Mouse (Mus musculus): ENCODE measurements around the gene Insc. TPM values are rescaled to one million over a fixed set of nuclear protein-coding genes. Genes with fewer than 3 reads are reported as not detected.

Gene Insc
- polyA plus RNA-seq, 1 experiment from 2014 or later, result 1.9 TPM

GRCm38 (mm10) chr7:114794400-114794799 is 50.9 kb downstream of the Insc start:
- WGBS, result 94% methylated on average over 2 of the region's 2 CpGs
- ATAC-seq, result no peak
- H3K4me1 ChIP-seq (ENCODE audit: control insufficient read depth, insufficient read depth, low read length), result no peaks in the 10 kb centered on the region

GRCm38 (mm10) chr7:114802576-114802975 is 59.1 kb downstream of the Insc start:
- ATAC-seq (0 out of 2 replicates have a peak, but pooled peaks have one; percentile 10), DNase-seq (ENCODE audit: low spot score) (peak; percentile 48)
- no peak overlapping the region for H3K4me3 ChIP-seq (ENCODE audit: low read depth, low read length)
- no peaks in the 10 kb centered on the region for H3K9me3 ChIP-seq (replicated peaks; ENCODE audit: control insufficient read depth, low read length)
- H3K27me3 ChIP-seq (replicated peaks; ENCODE audit: control insufficient read depth, insufficient read depth, low read length), result no peaks in the 10 kb centered on the region
- H3K36me3 ChIP-seq (ENCODE audit: control insufficient read depth, insufficient read depth, low read length), result no peaks in the 10 kb centered on the region
- WGBS, result 62% methylated on average over 8 of the region's 8 CpGs
- no peak overlapping the region for H3K4me2 ChIP-seq (ENCODE audit: low read length)
- no peaks in the 10 kb centered on the region for H3K4me1 ChIP-seq (ENCODE audit: control insufficient read depth, insufficient read depth, low read length)
- no peak overlapping the region for H3K27ac ChIP-seq (ENCODE audit: low read depth, low read length)
- H3K9ac ChIP-seq (ENCODE audit: low read length), result no peak overlapping the region

More at GRCm38 (mm10) chr7:114794400-114794799, 50.9 kb downstream of the Insc start:
- Histone ChIP-seq H3K27ac (ENCODE audit: low read depth, low read length) (no peak overlapping the region), H3K27me3 (replicated peaks; ENCODE audit: control insufficient read depth, insufficient read depth, low read length) (no peaks in the 10 kb centered on the region), H3K4me3 (ENCODE audit: low read depth, low read length) (no peak overlapping the region), H3K9me3 (replicated peaks; ENCODE audit: control insufficient read depth, low read length) (no peaks in the 10 kb centered on the region), H3K9ac (ENCODE audit: low read length) (no peak overlapping the region), H3K36me3 (ENCODE audit: control insufficient read depth, insufficient read depth, low read length) (no peaks in the 10 kb centered on the region), H3K4me2 (ENCODE audit: low read length) (no peak overlapping the region)
- no peak for DNase-seq (ENCODE audit: low spot score)

GRCm38 (mm10) chr7:114805311-114805710 is 61.8 kb downstream of the Insc start:
- WGBS, result 91% methylated on average over 2 of the region's 2 CpGs
- H3K9me3 ChIP-seq (replicated peaks; ENCODE audit: control insufficient read depth, low read length), result no peaks in the 10 kb centered on the region
- no peak for DNase-seq (ENCODE audit: low spot score)
- H3K4me2 ChIP-seq (ENCODE audit: low read length), result no peak overlapping the region
- H3K27me3 ChIP-seq (replicated peaks; ENCODE audit: control insufficient read depth, insufficient read depth, low read length), result no peaks in the 10 kb centered on the region
- H3K4me3 ChIP-seq (ENCODE audit: low read depth, low read length), result no peak overlapping the region
- no peak for ATAC-seq
- H3K9ac ChIP-seq (ENCODE audit: low read length), result no peak overlapping the region
- H3K36me3 ChIP-seq (ENCODE audit: control insufficient read depth, insufficient read depth, low read length), result no peaks in the 10 kb centered on the region
- no peaks in the 10 kb centered on the region for H3K4me1 ChIP-seq (ENCODE audit: control insufficient read depth, insufficient read depth, low read length)
- H3K27ac ChIP-seq (ENCODE audit: low read depth, low read length), result no peak overlapping the region

- Histone ChIP-seq H3K36me3 (ENCODE audit: control insufficient read depth, insufficient read depth, low read length) (no peaks in the 10 kb centered on the region), H3K27ac (ENCODE audit: low read depth, low read length) (no peak overlapping the region), H3K4me2 (ENCODE audit: low read length) (no peak overlapping the region), H3K27me3 (replicated peaks; ENCODE audit: control insufficient read depth, insufficient read depth, low read length) (no peaks in the 10 kb centered on the region), H3K9me3 (replicated peaks; ENCODE audit: control insufficient read depth, low read length) (no peaks in the 10 kb centered on the region), H3K4me3 (ENCODE audit: low read depth, low read length) (no peak overlapping the region), H3K9ac (ENCODE audit: low read length) (no peak overlapping the region), H3K4me1 (ENCODE audit: control insufficient read depth, insufficient read depth, low read length) (no peaks in the 10 kb centered on the region)
- peak; percentile 51 for DNase-seq (ENCODE audit: low spot score)
- 64% methylated on average over 5 of the region's 5 CpGs for WGBS
- ATAC-seq, result no peak
These were observed 63.8 kb downstream of the Insc start for GRCm38 (mm10) chr7:114807343-114807742.

GRCm38 (mm10) chr7:114808341-114808740 is 64.8 kb downstream of the Insc start:
- Histone ChIP-seq H3K9ac (ENCODE audit: low read length) (no peak overlapping the region), H3K27me3 (replicated peaks; ENCODE audit: control insufficient read depth, insufficient read depth, low read length) (no peaks in the 10 kb centered on the region), H3K9me3 (replicated peaks; ENCODE audit: control insufficient read depth, low read length) (no peaks in the 10 kb centered on the region), H3K4me3 (ENCODE audit: low read depth, low read length) (no peak overlapping the region), H3K4me2 (ENCODE audit: low read length) (no peak overlapping the region), H3K36me3 (ENCODE audit: control insufficient read depth, insufficient read depth, low read length) (no peaks in the 10 kb centered on the region), H3K4me1 (ENCODE audit: control insufficient read depth, insufficient read depth, low read length) (no peaks in the 10 kb centered on the region), H3K27ac (ENCODE audit: low read depth, low read length) (no peak overlapping the region)
- DNase-seq (ENCODE audit: low spot score) (no peak), ATAC-seq (no peak)
- WGBS, result 81% methylated on average over 3 of the region's 3 CpGs

GRCm38 (mm10) chr7:114817291-114817806 is 73.9 kb downstream of the Insc start:
- Histone ChIP-seq H3K27ac (ENCODE audit: low read depth, low read length) (no peak overlapping the region), H3K9me3 (replicated peaks; ENCODE audit: control insufficient read depth, low read length) (no peaks in the 10 kb centered on the region), H3K4me1 (ENCODE audit: control insufficient read depth, insufficient read depth, low read length) (no peaks in the 10 kb centered on the region), H3K27me3 (replicated peaks; ENCODE audit: control insufficient read depth, insufficient read depth, low read length) (no peaks in the 10 kb centered on the region), H3K9ac (ENCODE audit: low read length) (no peak overlapping the region), H3K4me3 (ENCODE audit: low read depth, low read length) (no peak overlapping the region), H3K36me3 (ENCODE audit: control insufficient read depth, insufficient read depth, low read length) (no peaks in the 10 kb centered on the region), H3K4me2 (ENCODE audit: low read length) (no peak overlapping the region)
- ATAC-seq (peak; percentile 96), DNase-seq (ENCODE audit: low spot score) (peak; percentile 94)
- 4% methylated on average over 6 of the region's 6 CpGs for WGBS

GRCm38 (mm10) chr7:114817879-114818278 is 74.4 kb downstream of the Insc start:
- H3K27me3 ChIP-seq (replicated peaks; ENCODE audit: control insufficient read depth, insufficient read depth, low read length), result no peaks in the 10 kb centered on the region
- WGBS, result 38% methylated on average over 5 of the region's 5 CpGs
- no peak overlapping the region for H3K4me3 ChIP-seq (ENCODE audit: low read depth, low read length)
- H3K9ac ChIP-seq (ENCODE audit: low read length), result peak overlapping the region; percentile 35; the same call in 1 of the 2 replicates
- H3K9me3 ChIP-seq (replicated peaks; ENCODE audit: control insufficient read depth, low read length), result no peaks in the 10 kb centered on the region
- DNase-seq (ENCODE audit: low spot score), result no peak
- peak; percentile 56 for ATAC-seq
- no peak overlapping the region for H3K4me2 ChIP-seq (ENCODE audit: low read length)
- no peaks in the 10 kb centered on the region for H3K36me3 ChIP-seq (ENCODE audit: control insufficient read depth, insufficient read depth, low read length)
- no peaks in the 10 kb centered on the region for H3K4me1 ChIP-seq (ENCODE audit: control insufficient read depth, insufficient read depth, low read length)
- H3K27ac ChIP-seq (ENCODE audit: low read depth, low read length), result no peak overlapping the region

GRCm38 (mm10) chr7:114818351-114818750 is 74.9 kb downstream of the Insc start:
- ATAC-seq (0 out of 2 replicates have a peak, but pooled peaks have one; percentile 37), DNase-seq (ENCODE audit: low spot score) (no peak)
- Histone ChIP-seq H3K9ac (ENCODE audit: low read length) (no peak overlapping the region), H3K4me2 (ENCODE audit: low read length) (no peak overlapping the region), H3K36me3 (ENCODE audit: control insufficient read depth, insufficient read depth, low read length) (no peaks in the 10 kb centered on the region), H3K4me3 (ENCODE audit: low read depth, low read length) (no peak overlapping the region), H3K27me3 (replicated peaks; ENCODE audit: control insufficient read depth, insufficient read depth, low read length) (no peaks in the 10 kb centered on the region), H3K27ac (ENCODE audit: low read depth, low read length) (no peak overlapping the region), H3K9me3 (replicated peaks; ENCODE audit: control insufficient read depth, low read length) (no peaks in the 10 kb centered on the region), H3K4me1 (ENCODE audit: control insufficient read depth, insufficient read depth, low read length) (no peaks in the 10 kb centered on the region)
- WGBS, result 64% methylated on average over 3 of the region's 3 CpGs

GRCm38 (mm10) chr7:114818836-114819235 is 75.3 kb downstream of the Insc start:
- H3K27me3 ChIP-seq (replicated peaks; ENCODE audit: control insufficient read depth, insufficient read depth, low read length), result no peaks in the 10 kb centered on the region
- no peaks in the 10 kb centered on the region for H3K9me3 ChIP-seq (replicated peaks; ENCODE audit: control insufficient read depth, low read length)
- H3K4me3 ChIP-seq (ENCODE audit: low read depth, low read length), result no peak overlapping the region
- no peaks in the 10 kb centered on the region for H3K36me3 ChIP-seq (ENCODE audit: control insufficient read depth, insufficient read depth, low read length)
- H3K27ac ChIP-seq (ENCODE audit: low read depth, low read length), result no peak overlapping the region
- WGBS, result 67% methylated on average over 8 of the region's 8 CpGs
- ATAC-seq (no peak), DNase-seq (ENCODE audit: low spot score) (no peak)
- no peak overlapping the region for H3K4me2 ChIP-seq (ENCODE audit: low read length)
- H3K4me1 ChIP-seq (ENCODE audit: control insufficient read depth, insufficient read depth, low read length), result no peaks in the 10 kb centered on the region
- H3K9ac ChIP-seq (ENCODE audit: low read length), result no peak overlapping the region

Measured in forebrain, embryonic 14.5 days (tissue).